Comparison of ENCODE assay signal across 9 mouse cellular contexts in the genomic region with DNA sequence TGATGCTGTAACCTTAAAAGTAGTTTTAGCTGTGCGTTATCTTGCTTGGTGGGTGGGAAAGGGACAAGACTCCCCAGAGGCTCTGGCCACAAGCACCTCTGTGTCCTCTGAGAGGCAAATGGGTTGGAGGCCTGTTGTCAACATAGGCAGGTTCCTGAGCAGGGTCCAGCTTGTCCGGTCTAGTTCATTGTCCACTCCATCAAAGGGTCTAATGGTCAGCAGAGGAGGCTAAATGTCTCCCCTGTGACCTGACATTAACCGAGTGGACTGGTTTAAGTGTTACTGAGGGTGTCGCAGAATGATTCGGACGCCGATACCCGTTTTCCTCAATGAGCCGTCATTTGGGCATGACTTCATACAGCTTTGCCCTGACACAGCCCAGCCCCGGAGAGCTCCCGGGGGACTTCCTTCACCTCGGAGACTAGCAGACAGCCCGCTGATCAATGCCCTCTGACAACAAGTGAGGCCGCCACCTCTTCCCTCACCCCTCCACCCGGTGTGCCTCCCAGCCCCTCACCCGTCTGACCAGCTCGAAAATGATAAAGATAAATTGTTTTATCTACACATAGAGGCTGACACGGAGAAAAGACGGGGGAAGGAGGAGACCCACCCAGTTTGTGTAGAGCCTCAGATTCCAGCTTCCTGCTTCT.
DNase-seq lines count a peak whose midpoint lies in the region; ATAC-seq and TF ChIP-seq lines count a peak whose summit lies in the region.
"Had no signal": no experiment of that assay in that cellular context is flagged by ENCODE, and none has a peak within 500 bp of the region (broad histone marks: within the 10 kb centered on the region; RNA-seq: fewer than 3 reads in every experiment).

No protein-coding gene starts in this region.

- no peak for TF ChIP-seq CTCF in thymus, adult 2 months (IDR thresholded peaks at IDR 0.05; ENCODE audit: borderline replicate concordance, control insufficient read depth, extremely low read depth, insufficient read depth, low read length, poor library complexity)

- H3K36me3 ChIP-seq in liver, embryonic 12.5 days = no peaks in the 10 kb centered on the region
- no peaks in the 10 kb centered on the region for H3K36me3 ChIP-seq in limb, embryonic 13.5 days
- H3K36me3 ChIP-seq in stomach, embryonic 15.5 days = no peaks in the 10 kb centered on the region
- H3K36me3 ChIP-seq in thymus, adult 2 months (ENCODE audit: control insufficient read depth, insufficient read depth, low read length) = no peaks in the 10 kb centered on the region

- no peak overlapping the region for H3K4me3 ChIP-seq in liver, embryonic 12.5 days
- peak overlapping the region; percentile 17 for H3K4me3 ChIP-seq in limb, embryonic 13.5 days
- peak overlapping the region; percentile 10; the same call in 1 of the 2 replicates for H3K4me3 ChIP-seq in stomach, embryonic 15.5 days (replicated peaks)
- H3K4me3 ChIP-seq in thymus, adult 2 months (ENCODE audit: control insufficient read depth, insufficient read depth, low read length) = no peak overlapping the region

- TF ChIP-seq POLR2A in thymus, adult 2 months (IDR thresholded peaks at IDR 0.05; ENCODE audit: control insufficient read depth, extremely low read depth, insufficient read depth, low read length, poor library complexity) = no peak

- ATAC-seq in liver, embryonic 12.5 days = no peak
- no peak for ATAC-seq in limb, embryonic 13.5 days (ENCODE audit: low FRiP score, low read depth)
- ATAC-seq in stomach, embryonic 15.5 days (ENCODE audit: insufficient read depth, low FRiP score, low read depth) = no peak; the same call in 1 of the 2 replicates

- H3K4me1 ChIP-seq in liver, embryonic 12.5 days = no peaks in the 10 kb centered on the region
- H3K4me1 ChIP-seq in limb, embryonic 13.5 days = peaks cover 23% of the 10 kb centered on the region
- H3K4me1 ChIP-seq in stomach, embryonic 15.5 days = peaks cover 8% of the 10 kb centered on the region; the same call in 1 of the 2 replicates
- no peaks in the 10 kb centered on the region for H3K4me1 ChIP-seq in thymus, adult 2 months (replicated peaks; ENCODE audit: control insufficient read depth, insufficient read depth, low read length)

- H3K9ac ChIP-seq in liver, embryonic 12.5 days = no peak overlapping the region
- 0 out of 2 replicates have a peak overlapping the region, but pooled peaks have one; percentile 13 for H3K9ac ChIP-seq in limb, embryonic 13.5 days
- H3K9ac ChIP-seq in stomach, embryonic 15.5 days = no peak overlapping the region

- H3K4me2 ChIP-seq in liver, embryonic 12.5 days = peak overlapping the region; percentile 32
- peak overlapping the region; percentile 51 for H3K4me2 ChIP-seq in limb, embryonic 13.5 days (replicated peaks)
- H3K4me2 ChIP-seq in stomach, embryonic 15.5 days = peak overlapping the region; percentile 56

- 36% methylated on average over 19 of the region's 19 CpGs for whole genome bisulfite sequencing in liver, embryonic 12.5 days (ENCODE audit: insufficient replicate concordance)
- WGBS in limb, embryonic 13.5 days = 32% methylated on average over 19 of the region's 19 CpGs
- 16% methylated on average over 19 of the region's 19 CpGs for WGBS in stomach, embryonic 15.5 days
- WGBS in thymus, adult 2 months = 68% methylated on average over 19 of the region's 19 CpGs

- DNase-seq in adrenal gland, adult (ENCODE audit: inconsistent age in 2 of 2, low spot score in 1 of 2) = peak; percentile 12 to 39
- no peak for DNase-seq in adrenal gland, adult 8-10 months
- DNase-seq in liver = no peak
- DNase-seq in urinary bladder, adult 2 months (ENCODE audit: low spot score) = no peak
- DNase-seq in thymus, adult 2 months = no peak
- DNase-seq: lung, postnatal 36 days had no signal

- H3K27ac ChIP-seq in liver, embryonic 12.5 days = no peak overlapping the region
- no peak overlapping the region for H3K27ac ChIP-seq in limb, embryonic 13.5 days
- H3K27ac ChIP-seq in stomach, embryonic 15.5 days = no peak overlapping the region
- no peak overlapping the region for H3K27ac ChIP-seq in thymus, adult 2 months (ENCODE audit: control insufficient read depth, insufficient read depth, low read length)

- no peaks in the 10 kb centered on the region for H3K9me3 ChIP-seq in liver, embryonic 12.5 days (replicated peaks)
- H3K9me3 ChIP-seq in limb, embryonic 13.5 days = no peaks in the 10 kb centered on the region
- no peaks in the 10 kb centered on the region for H3K9me3 ChIP-seq in stomach, embryonic 15.5 days

- no peaks in the 10 kb centered on the region for H3K27me3 ChIP-seq in liver, embryonic 12.5 days (replicated peaks)
- peaks cover 4% of the 10 kb centered on the region; the same call in 1 of the 2 replicates for H3K27me3 ChIP-seq in limb, embryonic 13.5 days
- 0 out of 2 replicates have a peak, but pooled peaks cover 10% of the 10 kb centered on the region for H3K27me3 ChIP-seq in stomach, embryonic 15.5 days (replicated peaks)
- no peaks in the 10 kb centered on the region for H3K27me3 ChIP-seq in thymus, adult 2 months (ENCODE audit: control insufficient read depth, insufficient read depth, low read length)

Comparison
In these comparisons a context has a peak if more than half of its experiments do, and no peak if none do; other contexts are left out.
1. DNase-seq: peak in adrenal gland, adult (2 of 2); none in adrenal gland, adult 8-10 months (single experiment), liver (single experiment), urinary bladder, adult 2 months (single experiment) and thymus, adult 2 months (single experiment).
2. H3K4me3 ChIP-seq: peak in limb, embryonic 13.5 days (single experiment) and stomach, embryonic 15.5 days (single experiment); none in liver, embryonic 12.5 days (single experiment) and thymus, adult 2 months (single experiment).
3. Peak in every context shown above with its lines, with median percentiles within 50 percentile points of each other: H3K4me2 ChIP-seq.